Mouse (Mus musculus): ENCODE results near the gene Inhbc.

GRCm38 (mm10) chr10:127360714-127361113 is 9.5 kb downstream of the Inhbc start:
- TF ChIP-seq CTCF (IDR thresholded peaks at IDR 0.05; ENCODE audit: low read depth) (no peak), EP300 (IDR thresholded peaks at IDR 0.05; ENCODE audit: low read depth) (no peak)

Data from heart, postnatal 0 days (tissue).